Mouse (Mus musculus) intestine, embryonic 15.5 days (tissue): ENCODE measurements around the gene Cfap43. TPM values are rescaled to one million over a fixed set of nuclear protein-coding genes. Genes with fewer than 3 reads are reported as not detected.
A peak's percentile ranks its signal among the peaks of the same experiment; 100 is the strongest.
"Not testable (repeated sequence)": the region's sequence is repeated elsewhere in the genome, so short reads cannot be mapped to it uniquely, and the experiment has no call there.

Experiments
- ATAC-seq: fragments of 200-750 bp; cut with Nextera tagmentation; 2 replicates; pipeline ENCODE4 v1.8.0; 2017; ENCODE audit warnings: moderate TSS enrichment, moderate library complexity
- H3K27ac ChIP-seq: fragments of 300-500 bp; sonication (generic); 2 replicates; pipeline ENCODE4 v1.5.1; 2015; ENCODE audit warnings: mild to moderate bottlenecking, inconsistent platforms
- H3K27me3 ChIP-seq: fragments of 300-500 bp; sonication (generic); replicated peaks from 2 replicates; pipeline ENCODE4 v1.6.1; 2015; ENCODE audit warnings: inconsistent platforms
- H3K36me3 ChIP-seq: fragments of 300-500 bp; sonication (generic); 2 replicates; pipeline ENCODE4 v1.6.1; 2015; ENCODE audit warnings: inconsistent platforms
- H3K4me1 ChIP-seq: fragments of 300-500 bp; sonication (generic); replicated peaks from 2 replicates; pipeline ENCODE4 v1.6.1; 2015; ENCODE audit warnings: inconsistent platforms
- H3K4me2 ChIP-seq: fragments of 300-500 bp; sonication (generic); replicated peaks from 2 replicates; pipeline ENCODE4 v1.6.1; 2015; ENCODE audit warnings: mild to moderate bottlenecking, inconsistent platforms
- H3K4me3 ChIP-seq: fragments of 300-500 bp; sonication (generic); replicated peaks from 2 replicates; pipeline ENCODE4 v1.5.1; 2015; ENCODE audit warnings: inconsistent platforms
- H3K9ac ChIP-seq: fragments of 300-500 bp; sonication (generic); 2 replicates; pipeline ENCODE4 v1.6.1; 2015; ENCODE audit warnings: inconsistent platforms
- H3K9me3 ChIP-seq: fragments of 300-500 bp; sonication (generic); 2 replicates; pipeline ENCODE4 v1.6.1; 2016; ENCODE audit warnings: inconsistent platforms
- WGBS: fragments of 180-500 bp; shearing (Covaris S2); methylation state at CpG from one replicate; pipeline ENCODE4 v1.1.7; 2015; 5-methylcytosine and 5-hydroxymethylcytosine counted together
- polyA plus RNA-seq: library from polyadenylated mRNA; unstranded; fragments of >200 nt; fragmentation: Nextera tagmentation; extraction: Ambion mirVana; gene quantifications from 2 replicates; pipeline ENCODE4 v1.2.1, GENCODE M21; 2015

Cfap43 gene
- polyA plus RNA-seq, 1 experiment from 2014 or later = 0.11 TPM

- WGBS = 81% methylated on average over 18 of the region's 18 CpGs
- no peak overlapping the region for H3K27ac ChIP-seq
- no peaks in the 10 kb centered on the region for H3K36me3 ChIP-seq
- H3K9ac ChIP-seq = no peak overlapping the region
- H3K27me3 ChIP-seq = no peaks in the 10 kb centered on the region
- H3K9me3 ChIP-seq = no peaks in the 10 kb centered on the region
- H3K4me3 ChIP-seq = no peak overlapping the region
- H3K4me2 ChIP-seq = no peak overlapping the region
- ATAC-seq = no peak
- H3K4me1 ChIP-seq = peaks cover 9% of the 10 kb centered on the region; the same call in 1 of the 2 replicates
Measured at GRCm38 (mm10) chr19:47857957-47858942, 60.8 kb downstream of the Cfap43 start.

- no peaks in the 10 kb centered on the region for H3K9me3 ChIP-seq
- H3K36me3 ChIP-seq = no peaks in the 10 kb centered on the region
- H3K27ac ChIP-seq = peak within 1 kb of the TSS; percentile 86
- H3K27me3 ChIP-seq = no peaks in the 10 kb centered on the region
- H3K9ac ChIP-seq = peak within 1 kb of the TSS; percentile 77
- under 1% methylated on average over 60 of the region's 60 CpGs for WGBS
- peak within 1 kb of the TSS; percentile 94 for H3K4me2 ChIP-seq
- peak; percentile 96 for ATAC-seq
- H3K4me3 ChIP-seq = peak within 1 kb of the TSS; percentile 70
- peaks cover 9% of the 10 kb centered on the region; the same call in 1 of the 2 replicates for H3K4me1 ChIP-seq
Measured at GRCm38 (mm10) chr19:47854796-47855783, 64.0 kb downstream of the Cfap43 start, which contains the start of gene Gsto1. Gene Gsto1, plus strand, starts transcription at chr19:47854970.

- ATAC-seq = peak; percentile 78
- Histone ChIP-seq H3K9ac (peak overlapping the region; percentile 77), H3K4me2 (peak overlapping the region; percentile 94), H3K27me3 (no peaks in the 10 kb centered on the region), H3K36me3 (no peaks in the 10 kb centered on the region), H3K27ac (no peak overlapping the region), H3K4me1 (peaks cover 9% of the 10 kb centered on the region; the same call in 1 of the 2 replicates), H3K9me3 (no peaks in the 10 kb centered on the region), H3K4me3 (peak overlapping the region; percentile 70)
- WGBS = 16% methylated on average over 13 of the region's 13 CpGs
Measured at GRCm38 (mm10) chr19:47853951-47854795, 64.9 kb downstream of the Cfap43 start.

- no peak for ATAC-seq
Measured at GRCm38 (mm10) chr19:47853053-47853452, 66.0 kb downstream of the Cfap43 start.

GRCm38 (mm10) chr19:47852131-47852530 is 67.0 kb downstream of the Cfap43 start:
- 80% methylated on average over 3 of the region's 3 CpGs for WGBS
- ATAC-seq = not testable (repeated sequence)

More at GRCm38 (mm10) chr19:47853053-47853452, 66.0 kb downstream of the Cfap43 start:
- H3K36me3 ChIP-seq = no peaks in the 10 kb centered on the region
- no peak overlapping the region for H3K27ac ChIP-seq
- no peak overlapping the region for H3K4me3 ChIP-seq
- H3K4me1 ChIP-seq = peaks cover 9% of the 10 kb centered on the region; the same call in 1 of the 2 replicates
- H3K4me2 ChIP-seq = no peak overlapping the region
- no peaks in the 10 kb centered on the region for H3K27me3 ChIP-seq
- WGBS = 84% methylated on average over 3 of the region's 3 CpGs
- no peak overlapping the region for H3K9ac ChIP-seq
- no peaks in the 10 kb centered on the region for H3K9me3 ChIP-seq

GRCm38 (mm10) chr19:47849735-47850134 is 69.4 kb downstream of the Cfap43 start:
- WGBS = 89% methylated on average over 3 of the region's 3 CpGs
- Histone ChIP-seq H3K4me3 (no peak overlapping the region), H3K27me3 (no peaks in the 10 kb centered on the region), H3K9me3 (no peaks in the 10 kb centered on the region), H3K36me3 (no peaks in the 10 kb centered on the region), H3K4me1 (peaks cover 9% of the 10 kb centered on the region; the same call in 1 of the 2 replicates), H3K4me2 (no peak overlapping the region), H3K9ac (no peak overlapping the region), H3K27ac (no peak overlapping the region)
- ATAC-seq = no peak

More at GRCm38 (mm10) chr19:47852131-47852530, 67.0 kb downstream of the Cfap43 start:
- not testable (repeated sequence) for H3K27me3 ChIP-seq, H3K9me3 ChIP-seq, H3K27ac ChIP-seq, H3K9ac ChIP-seq, H3K4me3 ChIP-seq, H3K4me2 ChIP-seq, H3K36me3 ChIP-seq, H3K4me1 ChIP-seq

- not testable (repeated sequence) for H3K4me3 ChIP-seq, H3K27me3 ChIP-seq, ATAC-seq, H3K27ac ChIP-seq, H3K4me2 ChIP-seq, H3K36me3 ChIP-seq, H3K9me3 ChIP-seq, H3K4me1 ChIP-seq, H3K9ac ChIP-seq
- WGBS = 84% methylated on average over 15 of the region's 15 CpGs
Measured at GRCm38 (mm10) chr19:47841234-47841633, 77.9 kb downstream of the Cfap43 start.

- 0 out of 2 replicates have a peak overlapping the region, but pooled peaks have one; percentile 2 for H3K9ac ChIP-seq
- WGBS = under 1% methylated on average over 6 of the region's 6 CpGs
- peak overlapping the region; percentile 41 for H3K4me3 ChIP-seq
- no peak overlapping the region for H3K27ac ChIP-seq
- H3K36me3 ChIP-seq = no peaks in the 10 kb centered on the region
- peak; percentile 74; the same call in 1 of the 2 replicates for ATAC-seq
- peaks cover 4% of the 10 kb centered on the region; the same call in 1 of the 2 replicates for H3K27me3 ChIP-seq
- peak overlapping the region; percentile 84 for H3K4me2 ChIP-seq
- peaks cover 5% of the 10 kb centered on the region; the same call in 1 of the 2 replicates for H3K4me1 ChIP-seq
- no peaks in the 10 kb centered on the region for H3K9me3 ChIP-seq
Measured at GRCm38 (mm10) chr19:47837527-47837901, 81.6 kb downstream of the Cfap43 start.

- Histone ChIP-seq H3K27me3 (peaks cover 4% of the 10 kb centered on the region; the same call in 1 of the 2 replicates), H3K9ac (0 out of 2 replicates have a peak overlapping the region, but pooled peaks have one; percentile 2), H3K9me3 (no peaks in the 10 kb centered on the region), H3K4me3 (peak overlapping the region; percentile 41), H3K4me2 (peak overlapping the region; percentile 84), H3K36me3 (no peaks in the 10 kb centered on the region), H3K4me1 (peaks cover 5% of the 10 kb centered on the region; the same call in 1 of the 2 replicates), H3K27ac (no peak overlapping the region)
- ATAC-seq = peak; percentile 95
- WGBS = 5% methylated on average over 49 of the region's 49 CpGs
Measured at GRCm38 (mm10) chr19:47836701-47837526, 82.2 kb downstream of the Cfap43 start.

- Histone ChIP-seq H3K9me3 (no peaks in the 10 kb centered on the region), H3K4me3 (no peak overlapping the region), H3K9ac (no peak overlapping the region), H3K36me3 (no peaks in the 10 kb centered on the region), H3K27me3 (peaks cover 4% of the 10 kb centered on the region; the same call in 1 of the 2 replicates), H3K4me1 (peaks cover 5% of the 10 kb centered on the region; the same call in 1 of the 2 replicates), H3K4me2 (no peak overlapping the region), H3K27ac (no peak overlapping the region)
- 85% methylated on average over 7 of the region's 7 CpGs for WGBS
- no peak for ATAC-seq
Measured at GRCm38 (mm10) chr19:47835776-47836175, 83.3 kb downstream of the Cfap43 start.
